In genomic region chr16:87697707-87698365, GRCm38 (mm10) we compare ENCODE assay signal across 8 mouse cellular contexts. TPM values are rescaled to one million over a fixed set of nuclear protein-coding genes. Genes with fewer than 3 reads are reported as not detected.
DNase-seq lines count a peak whose midpoint lies in the region; ATAC-seq and TF ChIP-seq lines count a peak whose summit lies in the region.

No protein-coding gene starts in this region.

- H3K9me3 ChIP-seq in kidney, postnatal 0 days (replicated peaks; ENCODE audit: low read length): no peaks in the 10 kb centered on the region
- H3K9me3 ChIP-seq in embryonic facial prominence, embryonic 11.5 days (replicated peaks; ENCODE audit: control insufficient read depth, low read length): no peaks in the 10 kb centered on the region
- no peaks in the 10 kb centered on the region for H3K9me3 ChIP-seq in hindbrain, postnatal 0 days (ENCODE audit: low read length)
- H3K9me3 ChIP-seq in midbrain, postnatal 0 days (ENCODE audit: low read length): no peaks in the 10 kb centered on the region

- TF ChIP-seq CTCF in kidney, postnatal 0 days (IDR thresholded peaks at IDR 0.05; ENCODE audit: low read depth): no peak
- no peak for TF ChIP-seq CTCF in hindbrain, postnatal 0 days (IDR thresholded peaks at IDR 0.05; ENCODE audit: low read depth)
- TF ChIP-seq CTCF in midbrain, postnatal 0 days (IDR thresholded peaks at IDR 0.05): no peak

- 46% methylated on average over 16 of the region's 16 CpGs for WGBS in kidney, postnatal 0 days
- WGBS in embryonic facial prominence, embryonic 11.5 days: 46% methylated on average over 16 of the region's 16 CpGs
- WGBS in hindbrain, postnatal 0 days: 41% methylated on average over 16 of the region's 16 CpGs
- 26% methylated on average over 16 of the region's 16 CpGs for WGBS in midbrain, postnatal 0 days

- DNase-seq in kidney, postnatal 0 days (ENCODE audit: low spot score): no peak
- DNase-seq in kidney, postnatal 10 days: no peak
- no peak for DNase-seq in embryonic facial prominence, embryonic 11.5 days (ENCODE audit: low spot score)
- peak; percentile 8 for DNase-seq in hindbrain, postnatal 0 days (ENCODE audit: low spot score)
- no peak for DNase-seq in midbrain, postnatal 0 days (ENCODE audit: low spot score)
- no peak for DNase-seq in left cerebral cortex, postnatal 36 days (ENCODE audit: low spot score in 2 of 2)
- no peak for DNase-seq in right cerebral cortex, postnatal 10 days (ENCODE audit: low spot score in 2 of 2)

- intact Hi-C loops in left cerebral cortex, postnatal 36 days (cut with DNase I): no loop called here

- H3K9ac ChIP-seq in kidney, postnatal 0 days (ENCODE audit: low read depth, low read length): no peak overlapping the region
- H3K9ac ChIP-seq in embryonic facial prominence, embryonic 11.5 days (replicated peaks; ENCODE audit: low read length): no peak overlapping the region
- H3K9ac ChIP-seq in hindbrain, postnatal 0 days (replicated peaks; ENCODE audit: low read length): 0 out of 2 replicates have a peak overlapping the region, but pooled peaks have one; percentile 92
- 0 out of 2 replicates have a peak overlapping the region, but pooled peaks have one; percentile 13 for H3K9ac ChIP-seq in midbrain, postnatal 0 days (replicated peaks; ENCODE audit: low read length, poor library complexity, severe bottlenecking)

- peak overlapping the region; percentile 67 for H3K4me2 ChIP-seq in kidney, postnatal 0 days (ENCODE audit: low read length)
- H3K4me2 ChIP-seq in embryonic facial prominence, embryonic 11.5 days (ENCODE audit: low read depth, low read length): peak overlapping the region; percentile 69
- peak overlapping the region; percentile 65 for H3K4me2 ChIP-seq in hindbrain, postnatal 0 days (ENCODE audit: low read depth, low read length)
- peak overlapping the region; percentile 81 for H3K4me2 ChIP-seq in midbrain, postnatal 0 days (ENCODE audit: low read depth, low read length, poor library complexity, severe bottlenecking)

- no peak for ATAC-seq in kidney, postnatal 0 days (replicated peaks; ENCODE audit: low FRiP score, low read depth)
- no peak for ATAC-seq in embryonic facial prominence, embryonic 11.5 days (replicated peaks; ENCODE audit: insufficient number of reproducible peaks, low FRiP score, low TSS enrichment, low read depth)
- peak; percentile 4; the same call in 1 of the 2 replicates for ATAC-seq in hindbrain, postnatal 0 days
- peak; percentile 9 for ATAC-seq in midbrain, postnatal 0 days (ENCODE audit: low FRiP score)
- ATAC-seq in cerebellum, adult (ENCODE audit: insufficient number of reproducible peaks, low FRiP score, low TSS enrichment): no peak

- 0 out of 2 replicates have a peak overlapping the region, but pooled peaks have one; percentile 31 for H3K27ac ChIP-seq in kidney, postnatal 0 days
- H3K27ac ChIP-seq in embryonic facial prominence, embryonic 11.5 days (replicated peaks; ENCODE audit: low read depth, low read length): no peak overlapping the region
- H3K27ac ChIP-seq in hindbrain, postnatal 0 days: peak overlapping the region; percentile 93; the same call in 1 of the 2 replicates
- no peak overlapping the region for H3K27ac ChIP-seq in midbrain, postnatal 0 days (ENCODE audit: low read depth, low read length)

- H3K4me1 ChIP-seq in kidney, postnatal 0 days (replicated peaks; ENCODE audit: insufficient read depth, low read length): peaks cover 6% of the 10 kb centered on the region; the same call in 1 of the 2 replicates
- no peaks in the 10 kb centered on the region for H3K4me1 ChIP-seq in embryonic facial prominence, embryonic 11.5 days (ENCODE audit: control insufficient read depth, insufficient read depth, low read length)
- H3K4me1 ChIP-seq in hindbrain, postnatal 0 days (ENCODE audit: insufficient read depth, low read length): peaks cover 6% of the 10 kb centered on the region
- no peaks in the 10 kb centered on the region; the same call in 1 of the 2 replicates for H3K4me1 ChIP-seq in midbrain, postnatal 0 days (ENCODE audit: insufficient read depth, low read length)

- no peaks in the 10 kb centered on the region for H3K27me3 ChIP-seq in kidney, postnatal 0 days (ENCODE audit: insufficient read depth, low read length)
- no peaks in the 10 kb centered on the region for H3K27me3 ChIP-seq in embryonic facial prominence, embryonic 11.5 days (ENCODE audit: control insufficient read depth, insufficient read depth, low read length)
- H3K27me3 ChIP-seq in hindbrain, postnatal 0 days (ENCODE audit: insufficient read depth, low read length): no peaks in the 10 kb centered on the region
- no peaks in the 10 kb centered on the region for H3K27me3 ChIP-seq in midbrain, postnatal 0 days (ENCODE audit: insufficient read depth, low read length)

- no peaks in the 10 kb centered on the region for H3K36me3 ChIP-seq in kidney, postnatal 0 days (ENCODE audit: insufficient read depth, low read length)
- H3K36me3 ChIP-seq in embryonic facial prominence, embryonic 11.5 days (replicated peaks; ENCODE audit: control insufficient read depth, insufficient read depth, low read depth, low read length): no peaks in the 10 kb centered on the region
- H3K36me3 ChIP-seq in hindbrain, postnatal 0 days (ENCODE audit: insufficient read depth, low read length): no peaks in the 10 kb centered on the region
- no peaks in the 10 kb centered on the region for H3K36me3 ChIP-seq in midbrain, postnatal 0 days (ENCODE audit: insufficient read depth, low read length)

- H3K4me3 ChIP-seq in kidney, postnatal 0 days (replicated peaks; ENCODE audit: low read depth, low read length): peak overlapping the region; percentile 83; the same call in 1 of the 2 replicates
- peak overlapping the region; percentile 87 for H3K4me3 ChIP-seq in embryonic facial prominence, embryonic 11.5 days (ENCODE audit: low read depth, low read length)
- H3K4me3 ChIP-seq in hindbrain, postnatal 0 days (ENCODE audit: low read length): peak overlapping the region; percentile 84
- H3K4me3 ChIP-seq in midbrain, postnatal 0 days (ENCODE audit: low read depth, low read length): peak overlapping the region; percentile 92

RNA-seq across cellular contexts. Expression of gene Bach1, which starts 0.9 kb away (rescaled TPM):
- polyA plus RNA-seq in kidney, postnatal 0 days (2015; fragmentation: Nextera tagmentation; extraction: Ambion mirVana): 6.5 and 8.6 TPM in 2 replicates
- 17.8 and 19.0 TPM in 2 replicates for polyA plus RNA-seq in embryonic facial prominence, embryonic 11.5 days (2014; fragmentation: Nextera tagmentation; extraction: Ambion mirVana)
- 34.2 and 44.5 TPM in 2 replicates for total RNA-seq in hindbrain, postnatal 0 days (2014; rRNA removed)
- 12.3 and 13.1 TPM in 2 replicates for polyA plus RNA-seq in hindbrain, postnatal 0 days (2015; fragmentation: Nextera tagmentation; extraction: Ambion mirVana)
- 32.9 and 44.0 TPM in 2 replicates for total RNA-seq in midbrain, postnatal 0 days (2014; rRNA removed)
- polyA plus RNA-seq in midbrain, postnatal 0 days (2015; fragmentation: Nextera tagmentation; extraction: Ambion mirVana): 9.4 and 10.3 TPM in 2 replicates
- 10 to 100 TPM; 12.0 to 12.8 TPM for total RNA-seq in left cerebral cortex, postnatal 36 days (2021)

Comparison
In these comparisons a context has a peak if more than half of its experiments do, and no peak if none do; other contexts are left out.
1. ATAC-seq: peak in hindbrain, postnatal 0 days (single experiment) and midbrain, postnatal 0 days (single experiment); none in kidney, postnatal 0 days (single experiment), embryonic facial prominence, embryonic 11.5 days (single experiment) and cerebellum, adult (single experiment).
2. H3K27ac ChIP-seq: peak in kidney, postnatal 0 days (single experiment) and hindbrain, postnatal 0 days (single experiment); none in embryonic facial prominence, embryonic 11.5 days (single experiment) and midbrain, postnatal 0 days (single experiment).
3. H3K9ac ChIP-seq: peak in hindbrain, postnatal 0 days (single experiment) and midbrain, postnatal 0 days (single experiment); none in kidney, postnatal 0 days (single experiment) and embryonic facial prominence, embryonic 11.5 days (single experiment).
4. Peak in every context shown above with its lines, with median percentiles within 50 percentile points of each other: H3K4me2 ChIP-seq and H3K4me3 ChIP-seq.